Comparison of ENCODE assay signal across 8 mouse cellular contexts in the genomic region with DNA sequence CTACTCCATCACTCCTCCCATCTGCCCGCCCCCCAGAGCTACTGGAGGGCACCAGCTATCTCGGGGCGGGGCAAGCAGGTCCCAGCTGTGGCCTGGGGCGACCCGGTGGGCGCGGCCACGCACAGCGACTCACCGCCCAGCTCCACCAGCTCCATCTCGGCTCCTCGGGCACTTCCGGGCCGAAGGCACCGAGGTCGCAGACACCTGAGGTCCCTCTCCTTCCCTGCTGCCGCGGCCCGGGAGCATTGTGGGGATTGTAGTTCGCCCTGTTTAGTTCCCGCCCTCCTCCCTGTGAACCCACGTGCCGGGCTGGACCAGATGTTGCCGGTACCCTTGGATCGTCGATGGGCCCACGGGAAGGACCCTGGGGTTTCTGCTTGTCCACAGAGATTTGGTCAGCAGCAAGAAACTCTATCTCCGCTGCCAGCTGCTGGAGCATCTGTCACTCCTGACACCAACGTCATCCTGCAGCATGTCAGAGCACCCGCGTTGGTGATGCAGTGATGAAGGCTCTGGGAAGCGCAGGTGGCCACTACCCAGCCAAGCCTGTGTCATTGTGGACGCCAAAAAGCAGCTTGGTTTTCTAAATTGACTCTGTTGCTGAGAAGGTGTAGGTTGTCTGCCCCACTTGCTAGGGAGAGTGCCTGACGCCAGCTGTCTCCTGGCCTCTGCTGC. TPM values are rescaled to one million over a fixed set of nuclear protein-coding genes. Genes with fewer than 3 reads are reported as not detected.
DNase-seq lines count a peak whose midpoint lies in the region; ATAC-seq lines count a peak whose summit lies in the region.

Gene Tmub1, minus strand, starts transcription at position 231 of the 675 bp plus-strand sequence.

- no peaks in the 10 kb centered on the region for H3K9me3 ChIP-seq in intestine, embryonic 14.5 days (ENCODE audit: control insufficient read depth, low read length)

- 2% methylated on average over 34 of the region's 34 CpGs for WGBS in intestine, embryonic 14.5 days

- peak; percentile 51 for ATAC-seq in intestine, embryonic 14.5 days (replicated peaks; ENCODE audit: low FRiP score, low TSS enrichment, low read depth)
- ATAC-seq in megakaryocyte progenitor cell, adult 5-6 weeks (replicated peaks; ENCODE audit: poor library complexity) = peak; percentile 67

- no peaks in the 10 kb centered on the region for H3K27me3 ChIP-seq in intestine, embryonic 14.5 days (replicated peaks; ENCODE audit: control insufficient read depth, insufficient read depth, low read length)

- peaks cover 12% of the 10 kb centered on the region for H3K36me3 ChIP-seq in intestine, embryonic 14.5 days (ENCODE audit: control insufficient read depth, insufficient read depth, low read length)

- peak; percentile 92 to 96 for DNase-seq in adrenal gland, adult (ENCODE audit: inconsistent age in 2 of 2, low spot score in 1 of 2)
- DNase-seq in embryo, embryonic 10 days (ENCODE audit: low spot score) = peak; percentile 90
- peak; percentile 84 for DNase-seq in gastrocnemius, postnatal 25 days
- DNase-seq in intestine, embryonic 14.5 days (ENCODE audit: low spot score) = peak; percentile 87
- DNase-seq in left cerebral cortex, postnatal 10 days (ENCODE audit: extremely low spot score in 1 of 2, low spot score in 2 of 2) = peak; percentile 76 to 88
- peak; percentile 89 for DNase-seq in right cerebral cortex, postnatal 25 days
- peak; percentile 94 for DNase-seq in yolk sac, embryonic 10.5 days (ENCODE audit: low spot score)

- H3K27ac ChIP-seq in intestine, embryonic 14.5 days (ENCODE audit: low read depth) = no peak within 1 kb of the TSS

- peak within 1 kb of the TSS; percentile 17 for H3K9ac ChIP-seq in intestine, embryonic 14.5 days (ENCODE audit: low read length)

- peaks cover 24% of the 10 kb centered on the region for H3K4me1 ChIP-seq in intestine, embryonic 14.5 days (replicated peaks; ENCODE audit: control insufficient read depth, insufficient read depth, low read length)

- intact Hi-C loops in left cerebral cortex, postnatal 10 days (cut with DNase I) = no loop called here

- peak within 1 kb of the TSS; percentile 50 for H3K4me3 ChIP-seq in intestine, embryonic 14.5 days (ENCODE audit: low read depth, low read length)

- H3K4me2 ChIP-seq in intestine, embryonic 14.5 days (ENCODE audit: low read length) = peak within 1 kb of the TSS; percentile 52

RNA-seq across cellular contexts. Expression of gene Tmub1, which starts in this region (rescaled TPM):
- 10 to 100 TPM; 17.2 to 18.9 TPM for total RNA-seq in gastrocnemius, postnatal 25 days (2021)
- 22.7 and 22.9 TPM in 2 replicates for polyA plus RNA-seq in intestine, embryonic 14.5 days (2014; fragmentation: Nextera tagmentation; extraction: Ambion mirVana)
- total RNA-seq in left cerebral cortex, postnatal 10 days (2021) = 10 to 100 TPM; 29.1 to 29.4 TPM
- total RNA-seq in megakaryocyte progenitor cell, adult 5-6 weeks (2015) = 7.3 and 7.7 TPM in 2 replicates
- total RNA-seq in megakaryocyte progenitor cell, adult 5-6 weeks (2017) = 13.7 and 14.9 TPM in 2 replicates
